Mouse (Mus musculus) lung, adult 2 months (tissue): ENCODE results near the gene Snapin. TPM values are rescaled to one million over a fixed set of nuclear protein-coding genes. Genes with fewer than 3 reads are reported as not detected.

ENCODE experiments used
- DNase-seq: peaks from one replicate; pipeline ENCODE4 v3.0.0; 2022
- H3K4me1 ChIP-seq: fragments of 200-500 bp; 2 replicates; pipeline ENCODE4 v1.6.1; 2011; ENCODE audit warnings: low read length; ENCODE audit not compliant: control insufficient read depth, insufficient read depth
- H3K4me3 ChIP-seq: fragments of 200-500 bp; replicated peaks from 2 replicates; pipeline ENCODE3; 2011; ENCODE audit warnings: low read depth, mild to moderate bottlenecking, control low read depth, low read length; ENCODE audit errors: extremely low read depth
- CTCF ChIP-seq: fragments of 200-500 bp; IDR thresholded peaks from 2 replicates; pipeline ENCODE4 v1.5.1; 2011; ENCODE audit warnings: mild to moderate bottlenecking, low read length, control low read depth; ENCODE audit not compliant: insufficient read depth
- POLR2A ChIP-seq: fragments of 200-500 bp; IDR thresholded peaks from 2 replicates; pipeline ENCODE4 v1.6.1; 2011; ENCODE audit warnings: low read depth, mild to moderate bottlenecking, control low read depth, low read length, borderline replicate concordance; ENCODE audit errors: extremely low read depth
- WGBS: fragments of 180-500 bp; shearing (Covaris S2); methylation state at CpG from one replicate; pipeline ENCODE4 v1.1.7; 2018; 5-methylcytosine and 5-hydroxymethylcytosine counted together
- polyA plus RNA-seq: library from polyadenylated mRNA; depleted of rRNA; stranded (reverse); fragments of >200 nt; gene quantifications from 2 replicates; pipeline ENCODE4 v1.2.3, GENCODE M21; 2012; rRNA removed

Snapin gene
- polyA plus RNA-seq, 1 experiment: 47.3 TPM

- Histone ChIP-seq H3K4me3 (peak overlapping the region; percentile 11), H3K4me1 (peaks cover 6% of the 10 kb centered on the region; the same call in 1 of the 2 replicates)
- TF ChIP-seq POLR2A: peak; percentile 68; the same call in 1 of the 2 replicates
- no peak for TF ChIP-seq CTCF
- peak; percentile 82 for DNase-seq
- 1% methylated on average over 17 of the region's 17 CpGs for WGBS
Measured at GRCm38 (mm10) chr3:90446389-90447122, 44.3 kb downstream of the Snapin start.

DNA sequence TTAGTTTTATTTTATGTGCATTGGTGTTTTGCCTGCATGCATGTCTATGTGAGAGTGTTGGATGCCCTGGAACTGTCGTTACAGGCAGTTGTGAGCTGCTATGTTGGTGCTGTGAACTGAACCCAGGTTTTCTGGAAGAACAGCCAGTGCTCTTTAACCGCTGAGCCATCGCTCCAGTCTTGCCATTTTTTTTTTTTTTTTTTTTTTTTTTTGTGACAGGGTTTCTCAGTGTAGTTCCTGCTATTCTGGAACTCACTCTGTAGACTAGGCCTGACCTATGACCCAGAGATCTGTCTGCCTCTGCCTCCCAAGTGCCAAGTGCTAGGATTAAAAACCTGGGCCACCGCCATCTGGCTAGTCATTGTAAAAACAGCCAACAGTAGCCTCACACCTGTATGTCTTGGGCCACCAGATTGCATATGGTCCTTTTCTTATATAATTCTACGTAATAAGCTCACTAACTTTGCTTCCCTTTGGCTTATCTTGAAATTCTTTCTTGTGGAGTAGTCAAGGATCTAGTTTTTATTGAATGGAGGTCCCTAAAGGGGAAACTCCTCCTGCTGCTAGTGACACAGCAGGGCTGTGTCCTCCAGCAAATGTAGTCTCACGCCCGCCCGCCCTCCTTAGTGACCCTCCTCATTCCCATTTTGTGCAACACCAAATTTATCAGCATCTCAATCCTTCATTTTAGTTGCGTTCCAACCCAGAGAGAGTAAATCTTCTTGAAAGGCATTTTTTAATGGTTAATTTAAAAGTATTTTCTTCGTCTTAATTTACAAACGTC is 45.2 kb downstream of the Snapin start:
- H3K4me1 ChIP-seq: peaks cover 6% of the 10 kb centered on the region; the same call in 1 of the 2 replicates
- 53% methylated on average over 11 of the region's 11 CpGs for WGBS
- DNase-seq: no peak
- TF ChIP-seq POLR2A (no peak), CTCF (no peak)
- H3K4me3 ChIP-seq: no peak overlapping the region

GRCm38 (mm10) chr3:90443977-90444376 is 46.9 kb downstream of the Snapin start:
- TF ChIP-seq POLR2A (no peak), CTCF (no peak)
- no peak for DNase-seq
- Histone ChIP-seq H3K4me3 (no peak overlapping the region), H3K4me1 (peaks cover 6% of the 10 kb centered on the region; the same call in 1 of the 2 replicates)
- WGBS: 97% methylated on average over 3 of the region's 3 CpGs

GRCm38 (mm10) chr3:90440756-90441155 is 50.1 kb downstream of the Snapin start:
- DNase-seq: no peak
- WGBS: 89% methylated on average over 2 of the region's 2 CpGs
- H3K4me1 ChIP-seq: 0 out of 2 replicates have a peak, but pooled peaks cover 2% of the 10 kb centered on the region
- TF ChIP-seq CTCF: no peak
- no peak for TF ChIP-seq POLR2A
- H3K4me3 ChIP-seq: no peak overlapping the region

Other genes starting within 250 kb of the Snapin start
- 2.0 TPM in 2 replicates for gene Creb3l4, start 247.5 kb downstream of the Snapin start, polyA plus RNA-seq
- gene Slc39a1, start 242.9 kb downstream of the Snapin start, polyA plus RNA-seq: 72.8 and 83.7 TPM in 2 replicates
- gene Crtc2, start 236.9 kb downstream of the Snapin start, polyA plus RNA-seq: 60.2 and 77.4 TPM in 2 replicates
- 37.5 and 39.6 TPM in 2 replicates for gene Dennd4b, start 225.8 kb downstream of the Snapin start, polyA plus RNA-seq
- gene Gatad2b, start 197.9 kb downstream of the Snapin start, polyA plus RNA-seq: 21.5 and 26.0 TPM in 2 replicates
- 26.3 and 27.5 TPM in 2 replicates for gene Slc27a3, start 101.1 kb downstream of the Snapin start, polyA plus RNA-seq
- 24.6 and 28.4 TPM in 2 replicates for gene Ints3, start 57.4 kb downstream of the Snapin start, polyA plus RNA-seq
- 162 and 199 TPM in 2 replicates for gene Npr1, start 25.2 kb downstream of the Snapin start, polyA plus RNA-seq
- gene Ilf2, start 14.9 kb downstream of the Snapin start, polyA plus RNA-seq: 13.2 and 22.3 TPM in 2 replicates
- 38.6 and 48.4 TPM in 2 replicates for gene Chtop, start 18.5 kb upstream of the Snapin start, polyA plus RNA-seq
- gene S100a1, start 23.4 kb upstream of the Snapin start, polyA plus RNA-seq: 149 and 169 TPM in 2 replicates
- 81.0 and 103 TPM in 2 replicates for gene S100a13, start 23.4 kb upstream of the Snapin start, polyA plus RNA-seq
- 1.7 and 32.5 TPM in 2 replicates for gene S100a14, start 35.8 kb upstream of the Snapin start, polyA plus RNA-seq
- gene S100a16, start 46.2 kb upstream of the Snapin start, polyA plus RNA-seq: 180 and 274 TPM in 2 replicates
- 1.0 and 2.3 TPM in 2 replicates for gene S100a3, start 69.5 kb upstream of the Snapin start, polyA plus RNA-seq
- not detected in 2 replicates for gene S100a2, start 99.2 kb upstream of the Snapin start, polyA plus RNA-seq
- not detected in 2 replicates for gene Gm42674, start 110.9 kb upstream of the Snapin start, polyA plus RNA-seq
- 28.9 and 51.0 TPM in 2 replicates for gene S100a4, start 112.7 kb upstream of the Snapin start, polyA plus RNA-seq
- gene S100a5, start 117.5 kb upstream of the Snapin start, polyA plus RNA-seq: not detected in 2 replicates
- 439 and 454 TPM in 2 replicates for gene S100a6, start 121.8 kb upstream of the Snapin start, polyA plus RNA-seq
- gene S100a7a, start 163.0 kb upstream of the Snapin start, polyA plus RNA-seq: 0.51 and 5.6 TPM in 2 replicates
- 5.6 and 15.3 TPM in 2 replicates for gene S100a8, start 177.9 kb upstream of the Snapin start, polyA plus RNA-seq
- gene S100a9, start 204.7 kb upstream of the Snapin start, polyA plus RNA-seq: 7.6 and 29.9 TPM in 2 replicates
- gene Pglyrp4, start 235.9 kb upstream of the Snapin start, polyA plus RNA-seq: 3.0 TPM in 1 of 2 replicates, not detected in the other